Comparison of ENCODE assay signal across 8 mouse cellular contexts in genomic region chr10:12817409-12817808, GRCm38 (mm10). TPM values are rescaled to one million over a fixed set of nuclear protein-coding genes. Genes with fewer than 3 reads are reported as not detected.
DNase-seq lines count a peak whose midpoint lies in the region; ATAC-seq and TF ChIP-seq lines count a peak whose summit lies in the region.

No protein-coding gene starts in this region.

- H3K79me2 ChIP-seq in MEL (ENCODE audit: control insufficient read depth, insufficient read depth, low read length, poor library complexity), result no peaks in the 10 kb centered on the region

- 65% methylated on average over 6 of the region's 6 CpGs for WGBS in forebrain, embryonic 13.5 days
- 92% methylated on average over 6 of the region's 6 CpGs for WGBS in forebrain, embryonic 11.5 days
- 67% methylated on average over 6 of the region's 6 CpGs for WGBS in hindbrain, embryonic 15.5 days
- 78% methylated on average over 6 of the region's 6 CpGs for WGBS in midbrain, embryonic 16.5 days

- no peaks in the 10 kb centered on the region for H3K27me3 ChIP-seq in forebrain, embryonic 13.5 days
- no peaks in the 10 kb centered on the region for H3K27me3 ChIP-seq in forebrain, embryonic 11.5 days (ENCODE audit: control insufficient read depth, insufficient read depth, low read length)
- no peaks in the 10 kb centered on the region for H3K27me3 ChIP-seq in MEL (ENCODE audit: control insufficient read depth in 1 of 2, insufficient read depth in 2 of 2, low read length in 2 of 2)
- no peaks in the 10 kb centered on the region for H3K27me3 ChIP-seq in hindbrain, embryonic 15.5 days
- H3K27me3 ChIP-seq in midbrain, embryonic 16.5 days (ENCODE audit: control insufficient read depth, insufficient read depth, low read depth, low read length), result no peaks in the 10 kb centered on the region

- no peak overlapping the region for H3K4me3 ChIP-seq in forebrain, embryonic 13.5 days
- H3K4me3 ChIP-seq in forebrain, embryonic 11.5 days (ENCODE audit: low read depth, low read length), result no peak overlapping the region
- no peak overlapping the region for H3K4me3 ChIP-seq in MEL (ENCODE audit: control insufficient read depth in 1 of 2, insufficient read depth in 1 of 2, low read depth in 2 of 2, low read length in 2 of 2)
- no peak overlapping the region for H3K4me3 ChIP-seq in hindbrain, embryonic 15.5 days
- no peak overlapping the region for H3K4me3 ChIP-seq in midbrain, embryonic 16.5 days (ENCODE audit: low read depth, low read length)

- peaks cover 13% of the 10 kb centered on the region; the same call in 1 of the 2 replicates for H3K4me1 ChIP-seq in forebrain, embryonic 13.5 days
- no peaks in the 10 kb centered on the region for H3K4me1 ChIP-seq in forebrain, embryonic 11.5 days (replicated peaks; ENCODE audit: control insufficient read depth, insufficient read depth, low read length)
- peaks cover 2 to 15% of the 10 kb centered on the region in 2 experiments for H3K4me1 ChIP-seq in MEL (ENCODE audit: control insufficient read depth in 1 of 2, insufficient read depth in 2 of 2, low read length in 2 of 2)
- H3K4me1 ChIP-seq in hindbrain, embryonic 15.5 days (replicated peaks), result 0 out of 2 replicates have a peak, but pooled peaks cover 7% of the 10 kb centered on the region
- H3K4me1 ChIP-seq in midbrain, embryonic 16.5 days (ENCODE audit: control insufficient read depth, insufficient read depth, low read length), result no peaks in the 10 kb centered on the region

- TF ChIP-seq CTCF in MEL (IDR thresholded peaks at IDR 0.05 in 2 of 3, conservative IDR thresholded peaks at IDR 0.05 in 1 of 3; ENCODE audit: control insufficient read depth in 1 of 3, insufficient read depth in 1 of 3, low read depth in 2 of 3, low read length in 3 of 3, poor library complexity in 1 of 3, severe bottlenecking in 1 of 3), result no peak

- H3K9ac ChIP-seq in forebrain, embryonic 13.5 days, result no peak overlapping the region
- H3K9ac ChIP-seq in forebrain, embryonic 11.5 days (ENCODE audit: low read length), result no peak overlapping the region
- H3K9ac ChIP-seq in MEL (ENCODE audit: control insufficient read depth, low read depth, low read length, poor library complexity, severe bottlenecking), result no peak overlapping the region
- no peak overlapping the region for H3K9ac ChIP-seq in hindbrain, embryonic 15.5 days
- no peak overlapping the region for H3K9ac ChIP-seq in midbrain, embryonic 16.5 days (ENCODE audit: low read depth, low read length)

- no peak overlapping the region for H3K27ac ChIP-seq in forebrain, embryonic 13.5 days
- H3K27ac ChIP-seq in forebrain, embryonic 11.5 days (ENCODE audit: low read depth, low read length), result no peak overlapping the region
- H3K27ac ChIP-seq in MEL (ENCODE audit: control insufficient read depth, low read depth, low read length), result no peak overlapping the region
- no peak overlapping the region for H3K27ac ChIP-seq in hindbrain, embryonic 15.5 days (replicated peaks)
- no peak overlapping the region for H3K27ac ChIP-seq in midbrain, embryonic 16.5 days (ENCODE audit: low read length)

- intact Hi-C loops in left cerebral cortex, postnatal 25 days (cut with DNase I), result no loop called here

- TF ChIP-seq RAD21 in MEL (IDR thresholded peaks at IDR 0.05; ENCODE audit: low read depth, low read length), result no peak

- no peak for DNase-seq in forebrain, embryonic 11.5 days (ENCODE audit: low spot score)
- DNase-seq in MEL (ENCODE audit: low read depth, low spot score), result peak; percentile 25
- peak; percentile 68 to 82 for DNase-seq in cerebellum, postnatal 25 days
- DNase-seq in left cerebral cortex, postnatal 25 days (ENCODE audit: low spot score in 2 of 2), result no peak
- DNase-seq in urinary bladder, adult 2 months (ENCODE audit: low spot score), result no peak

- ATAC-seq in forebrain, embryonic 13.5 days, result peak; percentile 80
- ATAC-seq in forebrain, embryonic 11.5 days (replicated peaks; ENCODE audit: low FRiP score), result no peak
- peak; percentile 76; the same call in 1 of the 2 replicates for ATAC-seq in hindbrain, embryonic 15.5 days (ENCODE audit: low FRiP score, low read depth)
- ATAC-seq in midbrain, embryonic 16.5 days, result peak; percentile 25; the same call in 1 of the 2 replicates

- H3K36me3 ChIP-seq in forebrain, embryonic 13.5 days (ENCODE audit: poor library complexity, severe bottlenecking), result no peaks in the 10 kb centered on the region
- no peaks in the 10 kb centered on the region for H3K36me3 ChIP-seq in forebrain, embryonic 11.5 days (ENCODE audit: control insufficient read depth, insufficient read depth, low read length)
- H3K36me3 ChIP-seq in MEL (ENCODE audit: control insufficient read depth in 1 of 2, insufficient read depth in 2 of 2, low read length in 2 of 2), result peaks cover 0 to 11% of the 10 kb centered on the region in 2 experiments; a peak in 2 of 4 replicates
- no peaks in the 10 kb centered on the region for H3K36me3 ChIP-seq in hindbrain, embryonic 15.5 days
- H3K36me3 ChIP-seq in midbrain, embryonic 16.5 days (ENCODE audit: control insufficient read depth, insufficient read depth, low read length), result no peaks in the 10 kb centered on the region

- TF ChIP-seq EP300 in MEL (IDR thresholded peaks at IDR 0.05; ENCODE audit: low read depth in 1 of 2, low read length in 2 of 2), result no peak

- no peak for TF ChIP-seq POLR2A in MEL (IDR thresholded peaks at IDR 0.05; ENCODE audit: control insufficient read depth in 1 of 2, insufficient read depth in 1 of 2, low read depth in 1 of 2, low read length in 2 of 2, poor library complexity in 1 of 2)

- no peaks in the 10 kb centered on the region for H3K9me3 ChIP-seq in forebrain, embryonic 13.5 days (replicated peaks)
- no peaks in the 10 kb centered on the region for H3K9me3 ChIP-seq in forebrain, embryonic 11.5 days (ENCODE audit: control insufficient read depth, low read length)
- H3K9me3 ChIP-seq in MEL (replicated peaks; ENCODE audit: insufficient read depth, low read length), result no peaks in the 10 kb centered on the region
- no peaks in the 10 kb centered on the region for H3K9me3 ChIP-seq in hindbrain, embryonic 15.5 days
- H3K9me3 ChIP-seq in midbrain, embryonic 16.5 days (replicated peaks; ENCODE audit: control insufficient read depth, low read length, poor library complexity, severe bottlenecking), result no peaks in the 10 kb centered on the region

- no peak overlapping the region for H3K4me2 ChIP-seq in forebrain, embryonic 13.5 days
- H3K4me2 ChIP-seq in forebrain, embryonic 11.5 days (ENCODE audit: low read depth, low read length, severe bottlenecking), result no peak overlapping the region
- H3K4me2 ChIP-seq in hindbrain, embryonic 15.5 days, result no peak overlapping the region
- no peak overlapping the region for H3K4me2 ChIP-seq in midbrain, embryonic 16.5 days (ENCODE audit: low read length)

TF ChIP-seq in MEL, 35 proteins besides CTCF, POLR2A, EP300 and RAD21:
- no peak for TF ChIP-seq GATA1 (IDR thresholded peaks at IDR 0.05; ENCODE audit: low read depth, low read length)
- no peak for TF ChIP-seq BHLHE40 (IDR thresholded peaks at IDR 0.05; ENCODE audit: borderline replicate concordance, low read depth, low read length)
- no peak for TF ChIP-seq USF1 (IDR thresholded peaks at IDR 0.05; ENCODE audit: low read depth, low read length)
- no peak for TF ChIP-seq RCOR1 (IDR thresholded peaks at IDR 0.05; ENCODE audit: low read depth, low read length)
- TF ChIP-seq ZMIZ1 (IDR thresholded peaks at IDR 0.05; ENCODE audit: low read depth, low read length), result no peak
TF ChIP-seq in MEL: peak in this region for 0.

RNA-seq across cellular contexts. Expression of gene Utrn, which starts 51.8 kb away (rescaled TPM):
- 18.7 and 22.0 TPM in 2 replicates for polyA plus RNA-seq in forebrain, embryonic 13.5 days (2015; fragmentation: Nextera tagmentation; extraction: Ambion mirVana)
- 44.3 and 49.7 TPM in 2 replicates for polyA plus RNA-seq in forebrain, embryonic 11.5 days (2014; fragmentation: Nextera tagmentation; extraction: Ambion mirVana)
- 2.3 and 3.4 TPM in 2 replicates for total RNA-seq in MEL (2012; rRNA removed)
- 1 to 10 TPM in 1 of 2 experiments, not detected in 1; 4.3 TPM for polyA plus RNA-seq in MEL (2012; ENCODE audit: insufficient read depth in 1 of 2, insufficient read length in 2 of 2, low read depth in 1 of 2, low replicate concordance in 2 of 2, missing spikeins in 1 of 2)
- 25.6 and 30.2 TPM in 2 replicates for polyA plus RNA-seq in hindbrain, embryonic 15.5 days (2015; fragmentation: Nextera tagmentation; extraction: Ambion mirVana)
- 17.6 and 18.9 TPM in 2 replicates for polyA plus RNA-seq in midbrain, embryonic 16.5 days (2015; fragmentation: Nextera tagmentation; extraction: Ambion mirVana)
- total RNA-seq in left cerebral cortex, postnatal 25 days (2021), result 10 to 100 TPM; 53.8 to 58.0 TPM
- polyA plus RNA-seq in urinary bladder, adult 2 months (2012; rRNA removed), result 41.1 and 53.0 TPM in 2 replicates

Comparison
In these comparisons a context has a peak if more than half of its experiments do, and no peak if none do; other contexts are left out.
1. DNase-seq: peak in MEL (single experiment) and cerebellum, postnatal 25 days (2 of 2); none in forebrain, embryonic 11.5 days (single experiment), left cerebral cortex, postnatal 25 days (0 of 2) and urinary bladder, adult 2 months (single experiment).